Mouse (Mus musculus) testis, adult 2 months (tissue): Measurements from ENCODE around the gene Immp2l. TPM values are rescaled to one million over a fixed set of nuclear protein-coding genes. Genes with fewer than 3 reads are reported as not detected.

Experiments used
- H3K27ac ChIP-seq: fragments of 200-500 bp; 2 replicates; pipeline ENCODE4 v1.5.1; 2012; ENCODE audit warnings: low read depth, low read length; ENCODE audit not compliant: control insufficient read depth, insufficient read depth
- H3K27me3 ChIP-seq: fragments of 200-500 bp; 2 replicates; pipeline ENCODE4 v1.6.1; 2012; ENCODE audit warnings: mild to moderate bottlenecking, low read length, moderate library complexity; ENCODE audit not compliant: control insufficient read depth, insufficient read depth
- H3K36me3 ChIP-seq: fragments of 200-500 bp; 2 replicates; pipeline ENCODE4 v1.6.1; 2012; ENCODE audit warnings: mild to moderate bottlenecking, low read length; ENCODE audit not compliant: control insufficient read depth, insufficient read depth
- H3K4me1 ChIP-seq: fragments of 200-500 bp; 2 replicates; pipeline ENCODE4 v1.6.1; 2012; ENCODE audit warnings: low read length; ENCODE audit not compliant: control insufficient read depth, insufficient read depth
- H3K4me3 ChIP-seq: fragments of 200-500 bp; 2 replicates; pipeline ENCODE4 v1.5.1; 2012; ENCODE audit warnings: low read depth, mild to moderate bottlenecking, low read length, moderate library complexity, mixed read lengths; ENCODE audit not compliant: control insufficient read depth
- CTCF ChIP-seq: fragments of 200-500 bp; IDR thresholded peaks from 2 replicates; pipeline ENCODE4 v1.5.1; 2012; ENCODE audit warnings: low read depth, mild to moderate bottlenecking, inconsistent platforms, low read length, moderate library complexity; ENCODE audit not compliant: control insufficient read depth, insufficient read depth, insufficient replicate concordance
- POLR2A ChIP-seq: fragments of 200-500 bp; IDR thresholded peaks from 2 replicates; pipeline ENCODE4 v1.6.1; 2012; ENCODE audit warnings: low read depth, mild to moderate bottlenecking, inconsistent platforms, low read length, moderate library complexity; ENCODE audit not compliant: control insufficient read depth
- polyA plus RNA-seq: library from polyadenylated mRNA; depleted of rRNA; stranded (reverse); fragments of >200 nt; gene quantifications from 2 replicates; pipeline ENCODE4 v1.2.3, GENCODE M21; 2012

Immp2l gene
- polyA plus RNA-seq, 1 experiment = 45.4 TPM

DNA sequence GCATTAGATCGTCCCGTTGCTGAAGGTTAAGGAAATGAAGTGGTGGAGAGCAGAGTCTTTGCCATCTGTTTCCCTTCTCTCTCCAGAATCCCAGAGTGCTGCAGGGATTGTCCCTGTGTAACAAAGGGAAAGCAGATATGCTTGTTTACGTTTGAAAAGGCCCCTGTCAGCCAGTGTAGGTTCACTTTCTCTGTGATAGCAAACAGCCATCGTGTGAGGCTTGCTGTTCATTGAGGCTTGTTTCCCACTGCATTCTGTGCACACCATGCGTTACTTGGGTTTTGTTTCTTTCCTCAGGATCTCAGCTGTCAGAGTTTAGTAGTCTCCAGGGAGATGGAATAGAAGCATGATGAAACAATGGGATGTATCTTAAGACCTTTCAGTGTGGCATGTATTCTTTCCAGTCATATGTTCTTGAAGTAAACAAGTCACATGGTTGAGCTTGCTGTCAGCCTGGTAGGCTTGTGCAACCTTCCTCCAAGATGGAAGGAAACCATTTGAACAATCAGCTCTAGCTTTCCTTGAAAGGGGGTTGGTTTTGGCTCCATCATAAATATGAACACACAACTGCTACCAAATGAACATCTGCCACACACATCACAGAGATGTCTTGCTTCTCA lies 623.2 kb downstream of the Immp2l start:
- no peaks in the 10 kb centered on the region for H3K4me1 ChIP-seq
- no peak overlapping the region for H3K27ac ChIP-seq
- no peaks in the 10 kb centered on the region for H3K36me3 ChIP-seq
- H3K27me3 ChIP-seq = no peaks in the 10 kb centered on the region
- H3K4me3 ChIP-seq = no peak overlapping the region
- TF ChIP-seq POLR2A (no peak), CTCF (no peak)

GRCm38 (mm10) chr12:41647675-41648074 lies 623.8 kb downstream of the Immp2l start:
- H3K36me3 ChIP-seq = no peaks in the 10 kb centered on the region
- H3K27me3 ChIP-seq = no peaks in the 10 kb centered on the region
- no peak overlapping the region for H3K4me3 ChIP-seq
- no peak for TF ChIP-seq CTCF
- TF ChIP-seq POLR2A = no peak
- no peaks in the 10 kb centered on the region for H3K4me1 ChIP-seq
- no peak overlapping the region for H3K27ac ChIP-seq

GRCm38 (mm10) chr12:41649826-41650541 lies 626.1 kb downstream of the Immp2l start:
- Histone ChIP-seq H3K27ac (no peak overlapping the region), H3K36me3 (no peaks in the 10 kb centered on the region), H3K4me3 (no peak overlapping the region), H3K4me1 (no peaks in the 10 kb centered on the region), H3K27me3 (no peaks in the 10 kb centered on the region)
- no peak for TF ChIP-seq CTCF
- no peak for TF ChIP-seq POLR2A

GRCm38 (mm10) chr12:41668280-41668679 lies 644.4 kb downstream of the Immp2l start:
- Histone ChIP-seq H3K27me3 (no peaks in the 10 kb centered on the region), H3K27ac (no peak overlapping the region), H3K36me3 (no peaks in the 10 kb centered on the region), H3K4me1 (no peaks in the 10 kb centered on the region), H3K4me3 (no peak overlapping the region)
- TF ChIP-seq CTCF (no peak), POLR2A (no peak)

GRCm38 (mm10) chr12:41669481-41669880 lies 645.6 kb downstream of the Immp2l start:
- Histone ChIP-seq H3K4me1 (no peaks in the 10 kb centered on the region), H3K4me3 (no peak overlapping the region), H3K27ac (no peak overlapping the region), H3K27me3 (no peaks in the 10 kb centered on the region), H3K36me3 (no peaks in the 10 kb centered on the region)
- TF ChIP-seq POLR2A (no peak), CTCF (no peak)

- Histone ChIP-seq H3K36me3 (no peaks in the 10 kb centered on the region), H3K4me1 (no peaks in the 10 kb centered on the region), H3K4me3 (no peak overlapping the region), H3K27me3 (no peaks in the 10 kb centered on the region), H3K27ac (no peak overlapping the region)
- TF ChIP-seq CTCF (no peak), POLR2A (no peak)
Observed at GRCm38 (mm10) chr12:41674861-41675260, 651.0 kb downstream of the Immp2l start.

- H3K4me3 ChIP-seq = no peak overlapping the region
- no peak overlapping the region for H3K27ac ChIP-seq
- H3K4me1 ChIP-seq = no peaks in the 10 kb centered on the region
- no peaks in the 10 kb centered on the region for H3K36me3 ChIP-seq
- no peak for TF ChIP-seq POLR2A
- no peak for TF ChIP-seq CTCF
- H3K27me3 ChIP-seq = no peaks in the 10 kb centered on the region
Observed at GRCm38 (mm10) chr12:41680141-41680540, 656.3 kb downstream of the Immp2l start.

- TF ChIP-seq POLR2A (no peak), CTCF (no peak)
- H3K27me3 ChIP-seq = no peaks in the 10 kb centered on the region
- H3K27ac ChIP-seq = no peak overlapping the region
- no peaks in the 10 kb centered on the region for H3K4me1 ChIP-seq
- no peak overlapping the region for H3K4me3 ChIP-seq
- no peaks in the 10 kb centered on the region for H3K36me3 ChIP-seq
Observed at GRCm38 (mm10) chr12:41682141-41682540, 658.3 kb downstream of the Immp2l start.
